Mouse (Mus musculus) spleen, postnatal 4 days (tissue): ENCODE measurements around the gene Ypel3.
"Not testable (repeated sequence)": the region's sequence is repeated elsewhere in the genome, so short reads cannot be mapped to it uniquely, and the experiment has no call there.

Experiments used
- DNase-seq, 2 experiments: peaks; one replicate each; pipeline ENCODE4 v3.0.0; 2022; ENCODE audit warnings: low spot score in 2 of 2

Gene Ypel3

GRCm38 (mm10) chr7:126776598-126777057, at the start of gene Ypel3:
TSS of gene Ypel3 (plus strand) at chr7:126776955.
- DNase-seq: peak; percentile 95 to 97

- DNase-seq: not testable (repeated sequence)
Observed at GRCm38 (mm10) chr7:126730256-126730789, 46.4 kb upstream of the Ypel3 start.

- no peak for DNase-seq
Observed at GRCm38 (mm10) chr7:126736122-126736521, 40.6 kb upstream of the Ypel3 start.

- DNase-seq: no peak
Observed at GRCm38 (mm10) chr7:126739551-126739950, 37.2 kb upstream of the Ypel3 start.

GRCm38 (mm10) chr7:126740132-126740735, 36.5 kb upstream of the Ypel3 start:
- no peak for DNase-seq

- DNase-seq: no peak
Observed at GRCm38 (mm10) chr7:126740977-126741376, 35.8 kb upstream of the Ypel3 start.

GRCm38 (mm10) chr7:126741452-126741851, 35.3 kb upstream of the Ypel3 start:
- no peak for DNase-seq

- no peak for DNase-seq
Observed at GRCm38 (mm10) chr7:126741964-126742482, 34.7 kb upstream of the Ypel3 start.

- peak in 1 of 2 experiments; percentile 51 for DNase-seq
Observed at GRCm38 (mm10) chr7:126746066-126746465, 30.7 kb upstream of the Ypel3 start.

- peak in 1 of 2 experiments; percentile 28 for DNase-seq
Observed at GRCm38 (mm10) chr7:126746798-126747197, 30.0 kb upstream of the Ypel3 start.

GRCm38 (mm10) chr7:126748824-126749223, 27.9 kb upstream of the Ypel3 start:
- no peak for DNase-seq

GRCm38 (mm10) chr7:126749582-126750343, 27.0 kb upstream of the Ypel3 start:
- no peak for DNase-seq

GRCm38 (mm10) chr7:126754866-126755265, 21.9 kb upstream of the Ypel3 start:
- DNase-seq: peak; percentile 70 to 83

- no peak for DNase-seq
Observed at GRCm38 (mm10) chr7:126758539-126758938, 18.2 kb upstream of the Ypel3 start.

- peak; percentile 92 to 94 for DNase-seq
Observed at GRCm38 (mm10) chr7:126759050-126759671, 17.6 kb upstream of the Ypel3 start, which contains the start of gene Mapk3. TSS of gene Mapk3 (plus strand) at chr7:126759601.

- DNase-seq: no peak
Observed at GRCm38 (mm10) chr7:126759672-126760390, 16.9 kb upstream of the Ypel3 start.

GRCm38 (mm10) chr7:126760391-126760802, 16.4 kb upstream of the Ypel3 start:
- peak in 1 of 2 experiments; percentile 66 for DNase-seq

- DNase-seq: no peak
Observed at GRCm38 (mm10) chr7:126760956-126761355, 15.8 kb upstream of the Ypel3 start.

GRCm38 (mm10) chr7:126761529-126762067, 15.2 kb upstream of the Ypel3 start:
- no peak for DNase-seq

GRCm38 (mm10) chr7:126762471-126763008, 14.2 kb upstream of the Ypel3 start:
- no peak for DNase-seq

GRCm38 (mm10) chr7:126765540-126765939, 11.2 kb upstream of the Ypel3 start:
- DNase-seq: peak in 1 of 2 experiments; percentile 70
